Mouse (Mus musculus): ENCODE data around the gene Kcne1. TPM values are rescaled to one million over a fixed set of nuclear protein-coding genes. Genes with fewer than 3 reads are reported as not detected.

Gene Kcne1
- polyA plus RNA-seq, 1 experiment from 2014 or later, result 1.0 TPM

- 0 out of 2 replicates have a peak, but pooled peaks cover 5% of the 10 kb centered on the region for H3K36me3 ChIP-seq
- peaks cover 32% of the 10 kb centered on the region for H3K4me1 ChIP-seq (replicated peaks)
- no peak overlapping the region for H3K4me3 ChIP-seq
- H3K27me3 ChIP-seq (ENCODE audit: insufficient read depth, poor library complexity, severe bottlenecking), result no peaks in the 10 kb centered on the region
- no peaks in the 10 kb centered on the region for H3K9me3 ChIP-seq
- WGBS, result 91% methylated on average over 3 of the region's 3 CpGs
- DNase-seq (ENCODE audit: low spot score), result no peak
- no peak overlapping the region for H3K27ac ChIP-seq
Measured at GRCm38 (mm10) chr16:92320361-92320760, 38.9 kb downstream of the Kcne1 start.

GRCm38 (mm10) chr16:92319353-92320109, 39.7 kb downstream of the Kcne1 start:
- Histone ChIP-seq H3K4me3 (no peak overlapping the region), H3K27ac (no peak overlapping the region), H3K9me3 (no peaks in the 10 kb centered on the region), H3K27me3 (ENCODE audit: insufficient read depth, poor library complexity, severe bottlenecking) (no peaks in the 10 kb centered on the region), H3K36me3 (0 out of 2 replicates have a peak, but pooled peaks cover 5% of the 10 kb centered on the region), H3K4me1 (replicated peaks) (peaks cover 25% of the 10 kb centered on the region)
- peak; percentile 48 for DNase-seq (ENCODE audit: low spot score)
- 67% methylated on average over 20 of the region's 20 CpGs for WGBS

GRCm38 (mm10) chr16:92316049-92316738, 43.1 kb downstream of the Kcne1 start:
- H3K27me3 ChIP-seq (ENCODE audit: insufficient read depth, poor library complexity, severe bottlenecking), result no peaks in the 10 kb centered on the region
- peaks cover 16% of the 10 kb centered on the region for H3K4me1 ChIP-seq (replicated peaks)
- peaks cover 30% of the 10 kb centered on the region for H3K36me3 ChIP-seq
- no peak overlapping the region for H3K27ac ChIP-seq
- H3K9me3 ChIP-seq, result no peaks in the 10 kb centered on the region
- no peak overlapping the region for H3K4me3 ChIP-seq
- DNase-seq (ENCODE audit: low spot score), result no peak
- 74% methylated on average over 7 of the region's 7 CpGs for WGBS

GRCm38 (mm10) chr16:92313953-92314741, 45.1 kb downstream of the Kcne1 start:
- peaks cover 45% of the 10 kb centered on the region for H3K36me3 ChIP-seq
- H3K27ac ChIP-seq, result peak overlapping the region; percentile 35; the same call in 1 of the 2 replicates
- DNase-seq (ENCODE audit: low spot score), result peak; percentile 60
- peaks cover 19% of the 10 kb centered on the region for H3K4me1 ChIP-seq (replicated peaks)
- no peaks in the 10 kb centered on the region for H3K27me3 ChIP-seq (ENCODE audit: insufficient read depth, poor library complexity, severe bottlenecking)
- H3K4me3 ChIP-seq, result no peak overlapping the region
- H3K9me3 ChIP-seq, result no peaks in the 10 kb centered on the region
- 50% methylated on average over 13 of the region's 13 CpGs for WGBS

- Histone ChIP-seq H3K9me3 (no peaks in the 10 kb centered on the region), H3K27me3 (ENCODE audit: insufficient read depth, poor library complexity, severe bottlenecking) (no peaks in the 10 kb centered on the region), H3K4me3 (no peak overlapping the region), H3K4me1 (replicated peaks) (peaks cover 11% of the 10 kb centered on the region), H3K36me3 (peaks cover 78% of the 10 kb centered on the region), H3K27ac (peak overlapping the region; percentile 51; the same call in 1 of the 2 replicates)
- WGBS, result 58% methylated on average over 4 of the region's 4 CpGs
- no peak for DNase-seq (ENCODE audit: low spot score)
Measured at GRCm38 (mm10) chr16:92309126-92309525, 50.1 kb downstream of the Kcne1 start.

- no peak overlapping the region for H3K4me3 ChIP-seq
- peaks cover 70% of the 10 kb centered on the region for H3K36me3 ChIP-seq
- no peak overlapping the region for H3K27ac ChIP-seq
- DNase-seq (ENCODE audit: low spot score), result no peak
- H3K9me3 ChIP-seq, result no peaks in the 10 kb centered on the region
- peaks cover 12% of the 10 kb centered on the region for H3K4me1 ChIP-seq (replicated peaks)
- H3K27me3 ChIP-seq (ENCODE audit: insufficient read depth, poor library complexity, severe bottlenecking), result no peaks in the 10 kb centered on the region
- 85% methylated on average over 3 of the region's 3 CpGs for WGBS
Measured at GRCm38 (mm10) chr16:92307947-92308346, 51.3 kb downstream of the Kcne1 start.

GRCm38 (mm10) chr16:92305519-92305918, 53.7 kb downstream of the Kcne1 start:
- Histone ChIP-seq H3K9me3 (no peaks in the 10 kb centered on the region), H3K36me3 (peaks cover 47% of the 10 kb centered on the region), H3K27ac (no peak overlapping the region), H3K4me3 (no peak overlapping the region), H3K27me3 (ENCODE audit: insufficient read depth, poor library complexity, severe bottlenecking) (no peaks in the 10 kb centered on the region), H3K4me1 (replicated peaks) (peaks cover 32% of the 10 kb centered on the region)
- DNase-seq (ENCODE audit: low spot score), result no peak
- 93% methylated on average over 2 of the region's 2 CpGs for WGBS

- Histone ChIP-seq H3K4me3 (peak overlapping the region; percentile 79; the same call in 1 of the 2 replicates), H3K4me1 (replicated peaks) (peaks cover 26% of the 10 kb centered on the region), H3K27ac (0 out of 2 replicates have a peak overlapping the region, but pooled peaks have one; percentile 91)
Measured at GRCm38 (mm10) chr16:92302506-92302905, 56.8 kb downstream of the Kcne1 start.

GRCm38 (mm10) chr16:92301989-92302388, 57.3 kb downstream of the Kcne1 start:
- Histone ChIP-seq H3K4me3 (peak overlapping the region; percentile 79), H3K27ac (peak overlapping the region; percentile 91), H3K27me3 (ENCODE audit: insufficient read depth, poor library complexity, severe bottlenecking) (no peaks in the 10 kb centered on the region), H3K36me3 (peaks cover 17% of the 10 kb centered on the region), H3K4me1 (replicated peaks) (peaks cover 26% of the 10 kb centered on the region), H3K9me3 (no peaks in the 10 kb centered on the region)
- DNase-seq (ENCODE audit: low spot score), result no peak
- WGBS, result 38% methylated on average over 5 of the region's 5 CpGs

More at GRCm38 (mm10) chr16:92302506-92302905, 56.8 kb downstream of the Kcne1 start:
- DNase-seq (ENCODE audit: low spot score), result no peak
- no peaks in the 10 kb centered on the region for H3K9me3 ChIP-seq
- peaks cover 22% of the 10 kb centered on the region for H3K36me3 ChIP-seq
- H3K27me3 ChIP-seq (ENCODE audit: insufficient read depth, poor library complexity, severe bottlenecking), result no peaks in the 10 kb centered on the region
- 69% methylated on average over 5 of the region's 5 CpGs for WGBS

- H3K36me3 ChIP-seq, result peaks cover 11% of the 10 kb centered on the region
- no peaks in the 10 kb centered on the region for H3K27me3 ChIP-seq (ENCODE audit: insufficient read depth, poor library complexity, severe bottlenecking)
- H3K27ac ChIP-seq, result peak overlapping the region; percentile 91
- peak overlapping the region; percentile 79 for H3K4me3 ChIP-seq
- H3K9me3 ChIP-seq, result no peaks in the 10 kb centered on the region
- 1% methylated on average over 12 of the region's 12 CpGs for WGBS
- DNase-seq (ENCODE audit: low spot score), result no peak
- peaks cover 26% of the 10 kb centered on the region for H3K4me1 ChIP-seq (replicated peaks)
Measured at GRCm38 (mm10) chr16:92301412-92301806, 57.9 kb downstream of the Kcne1 start.

GRCm38 (mm10) chr16:92300649-92301411, 58.4 kb downstream of the Kcne1 start, which contains the start of gene Smim11:
Smim11 (plus strand) TSS chr16:92301286.
- Histone ChIP-seq H3K4me3 (peak within 1 kb of the TSS; percentile 79), H3K27ac (peak within 1 kb of the TSS; percentile 91), H3K36me3 (peaks cover 5% of the 10 kb centered on the region), H3K4me1 (replicated peaks) (peaks cover 26% of the 10 kb centered on the region), H3K27me3 (ENCODE audit: insufficient read depth, poor library complexity, severe bottlenecking) (no peaks in the 10 kb centered on the region), H3K9me3 (no peaks in the 10 kb centered on the region)
- 10% methylated on average over 32 of the region's 32 CpGs for WGBS
- DNase-seq (ENCODE audit: low spot score), result peak; percentile 96

Measured in hindbrain, embryonic 10.5 days (tissue).